Mouse (Mus musculus): ENCODE data around the gene Rtn1.

GRCm38 (mm10) chr12:72359903-72360302, 49.0 kb downstream of the Rtn1 start:
- TF ChIP-seq CTCF (IDR thresholded peaks at IDR 0.05; ENCODE audit: low read depth), result no peak
- TF ChIP-seq EP300 (IDR thresholded peaks at IDR 0.05; ENCODE audit: low read depth), result no peak
